Mouse (Mus musculus) brain, embryonic 14.5 days (tissue): ENCODE measurements at regions not wholly inside any gene's neighbourhood (a gene's known extent, or its start where the extent isn't known, plus 50 kb on each side); places are given as distances from the start of the nearest gene placed in this dataset.

ENCODE experiments used
- DNase-seq: peaks from one replicate; pipeline ENCODE4 v3.0.0-alpha.2; 2011; ENCODE audit warnings: low read depth
- CTCF ChIP-seq: fragments of 200-500 bp; IDR thresholded peaks from 2 replicates; pipeline ENCODE4 v1.5.1; 2012; ENCODE audit warnings: inconsistent platforms, mild to moderate bottlenecking, moderate library complexity, borderline replicate concordance; ENCODE audit not compliant: insufficient read depth, insufficient read length; ENCODE audit errors: extremely low read depth
- POLR2A ChIP-seq: fragments of 200-500 bp; IDR thresholded peaks from 2 replicates; pipeline ENCODE4 v1.6.1; 2012; ENCODE audit warnings: mild to moderate bottlenecking, inconsistent platforms, borderline replicate concordance; ENCODE audit not compliant: poor library complexity, insufficient read depth, insufficient read length, severe bottlenecking; ENCODE audit errors: extremely low read depth

DNA sequence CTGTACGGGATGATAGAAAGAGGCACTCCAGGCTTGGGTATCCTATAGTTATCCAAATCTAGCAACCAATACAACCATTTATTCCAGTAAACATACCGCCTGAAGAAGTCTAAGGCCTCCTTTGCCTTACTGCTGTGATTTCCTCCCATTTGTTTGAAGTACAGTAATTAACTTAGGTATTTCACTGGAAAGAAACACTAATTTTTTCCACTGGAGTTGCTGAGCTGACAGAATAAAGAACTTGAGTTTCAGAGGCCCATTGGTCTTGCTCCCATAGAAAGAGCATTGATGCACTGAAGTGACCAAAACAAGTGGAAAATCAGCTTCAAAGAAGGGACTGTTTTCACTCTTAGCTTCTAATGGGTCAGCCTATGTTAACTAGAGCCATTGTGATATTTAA lies 1100.8 kb upstream of the Gm7489 start:
- DNase-seq, result no peak
- no peak for TF ChIP-seq POLR2A
- TF ChIP-seq CTCF, result no peak

DNA sequence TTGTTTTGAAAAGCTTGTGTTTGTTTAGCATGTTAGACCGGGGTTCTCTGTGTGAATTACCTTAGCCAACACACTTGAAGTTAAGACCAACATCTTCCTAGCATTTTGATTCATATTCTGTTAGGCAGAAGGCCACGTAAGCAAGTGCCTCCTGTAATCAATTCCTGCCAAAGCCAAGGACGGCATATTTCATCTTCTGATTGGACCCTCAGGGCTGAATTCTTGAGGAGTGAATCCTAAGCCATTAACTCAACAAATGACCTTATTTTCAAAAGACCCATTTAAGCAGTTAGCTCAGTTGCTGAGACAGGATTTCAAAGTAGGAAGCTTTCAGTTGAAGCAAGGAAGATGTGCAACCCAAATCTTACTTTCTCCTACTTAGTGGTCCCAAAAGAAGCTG lies 1099.5 kb upstream of the Gm7489 start:
- DNase-seq, result no peak
- TF ChIP-seq CTCF (no peak), POLR2A (no peak)

- TF ChIP-seq CTCF, result no peak
- no peak for TF ChIP-seq POLR2A
- DNase-seq, result no peak
Measured at GRCm38 (mm10) chr15:52785976-52786375, 1098.7 kb upstream of the Gm7489 start.

GRCm38 (mm10) chr15:52805479-52806199 lies 1079.1 kb upstream of the Gm7489 start:
- no peak for DNase-seq
- TF ChIP-seq CTCF, result no peak
- no peak for TF ChIP-seq POLR2A

DNA sequence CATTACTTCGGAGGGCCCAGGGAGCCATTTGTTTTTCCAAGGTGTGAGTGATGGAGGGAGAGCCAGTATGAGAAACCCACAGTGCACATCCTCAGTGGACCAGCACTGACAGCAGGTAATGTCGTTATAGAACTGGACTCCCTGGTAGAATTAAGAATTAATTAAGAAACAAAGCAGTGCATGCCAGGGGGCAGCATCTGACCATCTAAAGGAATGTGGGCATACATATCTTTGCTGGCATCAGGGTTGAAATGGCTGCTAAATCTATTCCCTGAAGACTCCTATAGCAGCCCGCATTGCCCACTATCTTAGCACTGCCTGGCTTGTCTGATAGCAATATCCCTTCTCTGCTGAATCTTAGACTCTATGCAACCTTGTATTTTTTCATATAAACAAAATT lies 1076.1 kb upstream of the Gm7489 start:
- no peak for DNase-seq
- TF ChIP-seq CTCF (no peak), POLR2A (no peak)

DNA sequence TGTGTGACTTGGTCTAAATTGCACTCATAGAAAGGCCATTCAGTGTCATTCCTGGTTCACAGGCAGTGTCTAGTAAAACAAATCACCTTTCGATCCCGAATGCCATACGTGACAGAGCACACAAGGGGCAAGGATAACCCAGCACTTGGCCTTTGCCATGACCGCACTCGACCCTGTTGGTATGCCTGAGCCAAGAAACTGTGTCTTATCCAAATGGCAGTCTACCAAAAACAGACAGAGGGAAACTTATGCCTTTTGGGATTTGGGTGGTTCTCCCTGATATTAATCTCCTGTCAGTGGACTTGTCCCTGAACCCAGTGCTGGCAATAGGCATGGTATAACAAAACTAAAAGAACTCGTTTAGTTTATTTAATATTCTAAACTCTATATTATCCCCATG lies 1063.9 kb upstream of the Gm7489 start:
- no peak for DNase-seq
- no peak for TF ChIP-seq CTCF
- TF ChIP-seq POLR2A, result no peak

DNA sequence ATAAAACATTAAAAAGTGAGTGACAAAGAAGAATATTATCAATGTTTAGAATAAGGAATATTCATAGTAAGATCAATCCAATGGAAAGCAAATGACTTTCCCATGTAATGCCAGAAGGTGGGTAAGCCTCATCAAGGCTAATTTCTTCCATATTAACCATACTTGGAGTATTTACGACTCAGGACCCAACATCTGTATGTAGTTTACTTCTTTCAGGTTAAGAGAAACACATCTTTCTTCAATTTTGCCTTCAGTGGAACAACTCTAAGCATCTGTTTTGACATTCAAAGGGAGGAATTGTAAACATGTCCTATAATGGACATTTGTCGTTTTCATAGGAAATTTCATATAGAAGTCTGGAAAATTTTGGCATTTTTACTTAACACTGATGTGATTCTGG lies 1047.8 kb upstream of the Gm7489 start:
- TF ChIP-seq POLR2A, result no peak
- TF ChIP-seq CTCF, result no peak
- no peak for DNase-seq

DNA sequence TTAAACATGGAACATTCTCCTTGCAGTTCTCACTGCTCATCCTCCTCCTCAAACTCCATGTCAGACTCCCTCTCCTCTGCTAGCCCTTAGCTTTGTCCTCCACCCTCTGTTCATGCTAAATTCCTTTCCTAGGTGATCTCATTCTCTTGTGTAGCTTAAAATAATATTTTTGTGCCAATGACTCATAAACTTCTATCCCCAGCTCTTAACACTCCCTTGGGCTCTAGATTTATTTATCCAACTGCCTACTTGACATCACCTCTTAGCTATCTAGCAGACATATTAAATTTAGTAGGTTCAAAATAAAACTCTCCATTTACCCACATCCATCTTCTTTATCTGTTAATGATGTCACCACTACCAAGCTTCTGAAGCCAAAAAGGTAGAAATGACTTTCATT lies 1036.6 kb upstream of the Gm7489 start:
- TF ChIP-seq CTCF (no peak), POLR2A (no peak)
- no peak for DNase-seq

DNA sequence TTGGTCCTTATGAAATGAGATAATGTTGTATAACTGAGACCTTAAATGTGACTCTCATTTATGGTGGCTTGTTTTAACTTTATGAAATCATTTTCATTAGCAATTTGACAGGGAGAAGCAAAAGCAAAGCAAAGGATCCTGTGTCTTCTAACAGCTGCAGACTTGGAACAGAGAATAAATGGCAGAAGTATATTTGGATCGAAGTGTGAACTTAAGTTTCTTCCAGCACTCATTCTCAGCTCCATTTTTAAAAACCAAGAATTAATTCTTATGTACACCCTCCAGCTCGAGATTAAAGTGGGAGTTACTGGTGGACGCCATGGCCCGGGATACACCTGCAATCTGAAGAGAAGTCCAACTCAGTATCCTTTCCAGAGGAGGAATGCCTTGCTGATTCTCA lies 1026.0 kb upstream of the Gm7489 start:
- no peak for TF ChIP-seq POLR2A
- TF ChIP-seq CTCF, result no peak
- DNase-seq, result no peak

DNA sequence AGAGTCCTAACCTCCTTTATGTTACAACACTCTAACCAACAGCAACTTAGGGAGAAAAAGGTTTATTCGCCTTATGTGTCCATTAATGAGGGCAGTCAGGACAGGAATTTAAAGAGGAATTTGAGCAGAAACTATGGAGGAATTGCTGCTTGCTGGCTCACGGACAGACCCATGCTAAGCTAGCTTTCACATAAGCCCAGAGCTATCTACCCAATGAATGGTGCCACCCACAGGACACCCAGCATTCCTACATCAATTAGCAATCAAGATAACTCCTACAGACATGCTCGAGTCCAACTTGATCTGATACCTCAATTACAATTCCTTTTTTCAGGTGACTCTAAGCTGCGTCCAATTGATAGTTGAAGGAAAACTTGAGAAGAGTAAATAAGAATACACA lies 1021.2 kb upstream of the Gm7489 start:
- DNase-seq, result no peak
- TF ChIP-seq CTCF (no peak), POLR2A (no peak)

DNA sequence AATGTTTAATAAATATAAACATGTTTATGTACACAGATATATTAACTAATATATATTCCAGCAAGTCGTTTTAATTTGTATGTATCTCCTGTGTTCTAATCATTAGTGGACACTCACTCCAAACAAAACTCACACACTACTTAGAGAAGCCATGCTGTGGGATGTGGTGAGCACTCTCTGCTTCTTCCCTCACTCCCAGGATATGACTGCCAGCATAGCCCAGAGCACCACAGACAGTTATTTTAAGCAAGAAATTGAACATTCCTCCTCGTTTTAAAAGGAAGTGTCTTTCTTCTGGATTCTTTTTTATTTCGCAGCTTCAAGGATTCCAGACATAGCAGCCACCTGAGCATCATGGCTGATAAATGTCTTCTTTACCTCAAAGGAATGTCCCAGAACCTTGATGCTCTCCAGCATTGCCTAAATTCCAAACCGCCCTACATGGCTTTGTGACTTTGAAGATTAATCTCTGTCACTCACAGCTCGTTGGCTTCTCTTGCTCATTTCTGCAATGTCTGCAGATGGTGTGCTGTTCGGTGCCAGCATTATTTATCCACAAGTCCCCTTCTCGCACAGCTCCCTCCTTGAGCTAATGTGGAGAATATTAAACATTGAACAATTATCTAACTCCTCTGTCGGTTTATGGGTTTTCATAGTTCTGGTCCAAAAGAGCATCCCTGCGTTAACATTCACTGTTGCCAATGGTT lies 992.3 kb upstream of the Gm7489 start:
- TF ChIP-seq CTCF (no peak), POLR2A (no peak)
- DNase-seq, result peak; percentile 71

GRCm38 (mm10) chr15:52898107-52898506 lies 986.6 kb upstream of the Gm7489 start:
- DNase-seq, result no peak
- TF ChIP-seq CTCF, result no peak
- TF ChIP-seq POLR2A, result no peak

DNA sequence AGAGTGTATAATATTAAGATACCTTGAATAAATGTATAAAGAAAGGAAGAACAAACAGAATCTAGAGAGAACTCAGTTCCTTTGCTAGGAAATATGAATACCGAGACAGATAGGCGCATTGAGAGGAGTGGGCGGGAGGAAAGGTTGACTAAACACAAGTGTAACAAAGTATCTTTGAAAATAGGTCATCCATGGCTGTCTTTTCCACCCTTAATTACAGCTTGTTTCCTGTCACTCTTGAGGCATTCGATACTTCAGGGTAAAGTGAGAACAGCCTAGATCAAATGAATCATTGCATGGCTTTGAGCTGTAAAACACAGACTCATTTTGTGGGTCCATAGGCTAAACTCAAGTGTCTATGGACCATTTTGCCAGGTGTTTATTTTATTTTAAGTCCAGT lies 985.3 kb upstream of the Gm7489 start:
- TF ChIP-seq POLR2A, result no peak
- no peak for TF ChIP-seq CTCF
- DNase-seq, result no peak
